Mouse (Mus musculus): ENCODE results near the gene Ccdc89.
A peak's percentile ranks its signal among the peaks of the same experiment; 100 is the strongest.

The Ccdc89 gene

DNA sequence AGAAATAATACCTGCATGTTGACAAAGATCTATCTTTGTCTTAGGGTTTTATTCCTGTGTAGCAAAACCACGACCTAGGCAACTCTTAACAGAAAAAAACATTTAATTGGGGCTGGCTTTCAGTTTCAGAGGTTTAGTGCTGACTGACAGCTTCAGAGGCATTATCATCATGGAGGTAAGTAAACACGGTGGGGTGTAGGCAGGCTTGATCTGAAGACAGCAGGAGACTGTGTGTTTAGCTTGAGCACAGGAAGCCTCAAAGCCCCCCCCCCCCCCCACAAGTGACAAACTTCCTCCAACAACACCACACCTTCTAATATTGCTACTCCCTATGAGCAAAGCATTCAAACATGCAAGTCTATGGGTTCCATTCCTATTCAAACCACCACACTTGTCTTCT, 47.1 kb downstream of the Ccdc89 start:
- no peak for DNase-seq (ENCODE audit: low spot score)

GRCm38 (mm10) chr7:90475793-90476312, 49.5 kb downstream of the Ccdc89 start, which contains the start of gene Tmem126b:
TSS of gene Tmem126b (minus strand) at chr7:90476001.
- DNase-seq (ENCODE audit: low spot score) = peak; percentile 98

DNA sequence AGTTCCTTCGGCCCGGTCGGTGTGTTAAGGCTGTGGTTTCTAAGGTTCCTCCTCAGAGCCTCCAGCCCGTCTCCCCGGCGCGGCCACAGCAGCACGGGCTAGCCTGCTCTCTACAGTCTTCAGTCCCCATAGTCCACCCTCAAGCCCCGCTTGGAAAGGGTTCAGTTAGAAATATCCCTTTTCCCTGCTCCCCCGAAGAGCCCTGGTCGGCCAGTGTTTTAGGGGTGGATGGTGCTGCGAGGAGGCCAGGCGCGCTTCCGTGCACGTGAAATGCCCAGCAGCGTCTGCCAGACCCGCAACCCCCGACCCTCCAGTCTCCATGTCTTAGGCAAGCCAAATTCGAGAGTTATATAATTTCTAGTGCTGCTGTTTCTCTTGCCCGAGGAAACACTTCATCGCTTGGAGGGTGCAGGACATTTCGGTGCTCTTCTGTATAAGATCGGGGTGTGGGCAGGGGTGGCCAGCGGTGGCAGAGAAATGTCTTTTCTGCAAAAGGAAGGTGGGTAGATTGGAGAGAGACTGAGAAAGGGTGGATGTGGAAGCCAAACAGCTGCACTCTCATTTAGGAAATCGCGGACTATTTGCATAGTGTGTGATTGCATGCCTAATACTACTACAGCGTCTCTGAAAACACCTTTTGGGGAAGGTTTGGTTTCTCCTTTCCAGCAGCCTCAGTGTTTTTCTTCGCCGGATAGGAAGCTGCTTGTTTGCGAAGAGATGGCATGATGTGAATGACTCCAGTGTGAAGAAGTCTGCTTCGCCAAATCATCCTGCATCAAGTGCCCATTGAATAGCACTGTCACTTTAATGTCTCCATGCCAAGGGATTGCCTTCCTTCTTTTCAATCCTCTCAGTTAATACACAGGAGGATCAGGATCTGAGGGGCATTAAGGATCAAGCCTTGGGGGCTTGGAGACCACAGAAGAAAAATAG, 50.2 kb downstream of the Ccdc89 start, which contains the start of gene Dlg2:
Dlg2 (plus strand) TSS at position 360 of the 933 bp plus-strand sequence.
- peak; percentile 16 for DNase-seq (ENCODE audit: low spot score)
